Mouse (Mus musculus): ENCODE measurements at regions not wholly inside any gene's neighbourhood (a gene's known extent, or its start where the extent isn't known, plus 50 kb on each side); places are given as distances from the start of the nearest gene placed in this dataset.

GRCm38 (mm10) chr3:57921071-57921882 is 73.4 kb upstream of the Pfn2 start:
- TF ChIP-seq POLR2A (IDR thresholded peaks at IDR 0.05; ENCODE audit: insufficient read length, low read depth) (no peak), USF1 (IDR thresholded peaks at IDR 0.05; ENCODE audit: low read depth) (no peak), TCF3 (IDR thresholded peaks at IDR 0.05; ENCODE audit: insufficient read length, low read depth) (no peak), MYOG (IDR thresholded peaks at IDR 0.05; ENCODE audit: control insufficient read depth in 1 of 3, insufficient read depth in 1 of 3, insufficient read length in 2 of 3, low read depth in 2 of 3) (no peak), MYOD1 (IDR thresholded peaks at IDR 0.05; ENCODE audit: control insufficient read depth in 1 of 3, insufficient read length in 2 of 3, low read depth in 2 of 3) (no peak), E2F4 (IDR thresholded peaks at IDR 0.05; ENCODE audit: insufficient read depth) (no peak)
